Mouse (Mus musculus) limb, embryonic 14.5 days (tissue): ENCODE measurements around the gene Mab21l3. TPM values are rescaled to one million over a fixed set of nuclear protein-coding genes. Genes with fewer than 3 reads are reported as not detected.

Experiments
- ATAC-seq: fragments of 200-750 bp; cut with Nextera tagmentation; 2 replicates; pipeline ENCODE4 v1.8.0; 2017; ENCODE audit warnings: low read depth, moderate number of reproducible peaks, moderate TSS enrichment; ENCODE audit not compliant: low FRiP score
- DNase-seq: peaks from one replicate; pipeline ENCODE4 v3.0.0-alpha.2; 2015; ENCODE audit warnings: low spot score
- H3K27ac ChIP-seq: fragments of 300-500 bp; sonication (generic); replicated peaks from 2 replicates; pipeline ENCODE4 v1.5.1; 2014; ENCODE audit warnings: low read depth, mild to moderate bottlenecking, low read length, moderate library complexity, mixed read lengths
- H3K27me3 ChIP-seq: fragments of 300-500 bp; sonication (generic); 2 replicates; pipeline ENCODE4 v1.6.1; 2014; ENCODE audit warnings: low read length, mixed read lengths; ENCODE audit not compliant: control insufficient read depth, insufficient read depth
- H3K36me3 ChIP-seq: fragments of 300-500 bp; sonication (generic); 2 replicates; pipeline ENCODE4 v1.6.1; 2014; ENCODE audit warnings: mild to moderate bottlenecking, low read length, moderate library complexity, mixed read lengths; ENCODE audit not compliant: control insufficient read depth, insufficient read depth
- H3K4me1 ChIP-seq: fragments of 300-500 bp; sonication (generic); 2 replicates; pipeline ENCODE4 v1.6.1; 2014; ENCODE audit warnings: antibody characterized with exemption, low read length, mixed read lengths; ENCODE audit not compliant: control insufficient read depth, insufficient read depth
- H3K4me2 ChIP-seq: fragments of 300-500 bp; sonication (generic); replicated peaks from 2 replicates; pipeline ENCODE4 v1.6.1; 2014; ENCODE audit warnings: low read depth, mild to moderate bottlenecking, low read length, moderate library complexity; ENCODE audit not compliant: severe bottlenecking
- H3K4me3 ChIP-seq: fragments of 300-500 bp; sonication (generic); replicated peaks from 2 replicates; pipeline ENCODE4 v1.5.1; 2014; ENCODE audit warnings: low read length
- H3K9ac ChIP-seq: fragments of 300-500 bp; sonication (generic); 2 replicates; pipeline ENCODE4 v1.6.1; 2014; ENCODE audit warnings: mild to moderate bottlenecking, low read depth, low read length, moderate library complexity; ENCODE audit not compliant: severe bottlenecking
- H3K9me3 ChIP-seq: fragments of 300-500 bp; sonication (generic); 2 replicates; pipeline ENCODE4 v1.6.1; 2016; ENCODE audit warnings: low read length; ENCODE audit not compliant: control insufficient read depth
- POLR2A ChIP-seq: fragments of 200-500 bp; IDR thresholded peaks from 2 replicates; pipeline ENCODE4 v1.8.0; 2012; ENCODE audit warnings: inconsistent platforms, mild to moderate bottlenecking, moderate library complexity, borderline replicate concordance; ENCODE audit not compliant: insufficient read depth, insufficient read length; ENCODE audit errors: extremely low read depth
- WGBS: fragments of 180-500 bp; shearing (Covaris S2); extraction: QIAGEN DNeasy Blood & Tissue Kit; methylation state at CpG from one replicate; pipeline ENCODE4 v1.1.7; 2014; 5-methylcytosine and 5-hydroxymethylcytosine counted together
- polyA plus RNA-seq, 2 experiments: library from polyadenylated mRNA; depleted of rRNA in 1 of 2; stranded (reverse) in 1 of 2; unstranded in 1 of 2; fragments of >200 nt; fragmentation: Nextera tagmentation in 1 of 2; extraction: Ambion mirVana in 1 of 2; gene quantifications; 2 replicates each; pipeline versions ENCODE4 v1.2.1 to v1.2.3; 2012 to 2014

Mab21l3 gene
- polyA plus RNA-seq, 2 experiments, result 1.5 to 2.9 TPM

DNA sequence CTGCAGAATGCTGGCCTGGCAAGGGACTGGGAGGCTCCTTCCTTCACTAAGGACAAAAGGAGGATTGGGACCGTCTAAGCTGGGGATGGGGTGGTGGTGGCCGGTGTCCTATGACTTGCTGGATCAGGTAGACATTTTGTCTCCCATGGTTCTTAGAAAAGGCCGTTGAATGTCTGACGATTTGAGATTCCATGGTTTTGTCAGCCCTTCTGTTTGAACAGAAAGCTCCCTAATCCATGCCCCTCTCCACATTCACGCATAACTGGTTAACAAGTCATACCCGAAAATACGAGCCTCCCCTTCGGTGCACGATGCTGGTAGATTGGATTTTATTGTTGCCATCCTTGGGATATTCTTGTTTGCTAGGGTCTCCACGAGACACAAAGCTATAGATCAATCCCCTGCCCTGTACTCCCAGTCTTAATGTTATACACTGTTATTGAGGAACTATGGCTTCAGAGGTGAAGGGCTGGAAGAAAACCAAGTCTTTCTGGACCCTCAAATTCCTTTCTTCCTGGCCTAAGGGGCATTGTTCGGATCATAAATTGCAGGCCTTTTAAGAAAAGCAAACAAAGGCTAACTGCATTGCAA lies 43.7 kb downstream of the Mab21l3 start:
- 54% methylated on average over 11 of the region's 11 CpGs for WGBS
- H3K27me3 ChIP-seq, result no peaks in the 10 kb centered on the region
- H3K4me3 ChIP-seq, result no peak overlapping the region
- DNase-seq (no peak), ATAC-seq (no peak)
- H3K4me1 ChIP-seq, result peaks cover 19% of the 10 kb centered on the region; the same call in 1 of the 2 replicates
- no peak overlapping the region for H3K4me2 ChIP-seq
- no peak overlapping the region for H3K27ac ChIP-seq
- no peak for TF ChIP-seq POLR2A
- H3K36me3 ChIP-seq, result no peaks in the 10 kb centered on the region
- no peaks in the 10 kb centered on the region for H3K9me3 ChIP-seq
- no peak overlapping the region for H3K9ac ChIP-seq

DNA sequence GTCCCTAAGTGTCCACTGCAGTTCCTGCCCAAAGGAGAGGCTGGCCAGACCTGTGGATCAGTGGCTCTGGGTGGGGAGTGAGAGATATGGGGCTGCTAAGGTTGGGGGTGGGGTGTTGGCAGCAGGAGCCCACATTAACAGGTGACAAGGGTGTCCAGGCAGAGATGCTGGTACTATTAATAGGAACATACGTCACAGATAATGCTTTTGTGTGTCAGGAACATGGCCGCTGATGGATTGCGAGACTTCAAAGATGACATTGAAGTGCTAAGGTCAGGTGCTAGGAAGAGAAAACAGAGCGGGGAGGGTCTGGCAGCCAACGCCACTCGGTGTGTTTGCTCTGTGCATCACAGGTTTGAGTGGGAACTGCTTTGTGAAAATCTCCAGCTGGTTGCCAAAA lies 44.4 kb downstream of the Mab21l3 start:
- 54% methylated on average over 6 of the region's 6 CpGs for WGBS
- Histone ChIP-seq H3K9me3 (no peaks in the 10 kb centered on the region), H3K4me1 (peaks cover 22% of the 10 kb centered on the region; the same call in 1 of the 2 replicates), H3K27me3 (no peaks in the 10 kb centered on the region), H3K9ac (no peak overlapping the region), H3K4me2 (no peak overlapping the region), H3K36me3 (no peaks in the 10 kb centered on the region), H3K27ac (no peak overlapping the region), H3K4me3 (no peak overlapping the region)
- DNase-seq (no peak), ATAC-seq (no peak)
- TF ChIP-seq POLR2A, result no peak

GRCm38 (mm10) chr3:101803764-101804163 lies 45.0 kb downstream of the Mab21l3 start:
- peaks cover 22% of the 10 kb centered on the region; the same call in 1 of the 2 replicates for H3K4me1 ChIP-seq
- 78% methylated on average over 6 of the region's 6 CpGs for WGBS
- ATAC-seq (no peak), DNase-seq (no peak)
- H3K36me3 ChIP-seq, result no peaks in the 10 kb centered on the region
- H3K9me3 ChIP-seq, result no peaks in the 10 kb centered on the region
- TF ChIP-seq POLR2A, result no peak
- no peak overlapping the region for H3K9ac ChIP-seq
- no peaks in the 10 kb centered on the region for H3K27me3 ChIP-seq
- no peak overlapping the region for H3K4me2 ChIP-seq
- no peak overlapping the region for H3K27ac ChIP-seq
- no peak overlapping the region for H3K4me3 ChIP-seq

DNA sequence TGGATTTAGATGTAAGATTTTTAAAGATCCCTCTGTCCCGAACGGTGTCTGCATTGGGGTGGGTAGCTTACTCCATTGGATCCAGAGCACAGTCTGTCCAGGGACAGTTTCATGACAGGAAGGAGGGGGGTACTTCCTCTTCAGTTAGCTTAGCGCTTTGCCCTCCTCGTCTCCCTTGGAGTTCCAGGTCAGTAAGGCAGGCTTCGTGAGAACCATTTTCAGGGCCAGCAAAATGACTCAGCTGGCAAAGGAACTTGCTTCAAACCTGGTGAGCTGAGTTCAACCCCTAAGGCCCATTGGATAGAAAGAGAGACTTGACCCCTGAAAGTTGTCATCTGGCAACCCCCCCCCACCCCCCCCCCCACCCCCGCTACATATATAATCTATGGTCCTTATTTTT lies 46.0 kb downstream of the Mab21l3 start:
- ATAC-seq, result no peak
- Histone ChIP-seq H3K4me2 (no peak overlapping the region), H3K4me3 (no peak overlapping the region), H3K27me3 (no peaks in the 10 kb centered on the region), H3K4me1 (peaks cover 26% of the 10 kb centered on the region), H3K9me3 (no peaks in the 10 kb centered on the region), H3K36me3 (no peaks in the 10 kb centered on the region), H3K9ac (no peak overlapping the region), H3K27ac (no peak overlapping the region)
- TF ChIP-seq POLR2A, result no peak
- 83% methylated on average over 6 of the region's 6 CpGs for WGBS
- DNase-seq, result no peak

GRCm38 (mm10) chr3:101800596-101801018 lies 48.2 kb downstream of the Mab21l3 start:
- 24% methylated on average over 11 of the region's 11 CpGs for WGBS
- Histone ChIP-seq H3K9ac (no peak overlapping the region), H3K27me3 (no peaks in the 10 kb centered on the region), H3K4me1 (peaks cover 28% of the 10 kb centered on the region), H3K4me3 (no peak overlapping the region), H3K36me3 (no peaks in the 10 kb centered on the region), H3K27ac (no peak overlapping the region), H3K9me3 (no peaks in the 10 kb centered on the region), H3K4me2 (no peak overlapping the region)
- DNase-seq (no peak), ATAC-seq (no peak)
- no peak for TF ChIP-seq POLR2A
